Mouse (Mus musculus) adrenal gland, adult 10 weeks (tissue): Measurements from ENCODE around the gene Olfr370. TPM values are rescaled to one million over a fixed set of nuclear protein-coding genes. Genes with fewer than 3 reads are reported as not detected.

Experiments used
- polyA plus RNA-seq: library from polyadenylated mRNA; stranded (reverse); fragments of 350-450 nt; fragmentation: Illumina TruSeq; extraction: RNeasy Lipid Tissue Mini Kit (QIAGEN cat#74804); gene quantifications from one replicate; pipeline ENCODE4 v1.2.3, GENCODE M21; 2014; ENCODE audit warnings: low read depth, low replicate concordance

Olfr370 gene
- polyA plus RNA-seq, result not detected

GRCm38 (mm10) chr8:83535736-83536135, at the start of gene Olfr370:
Gene Olfr370, plus strand, starts transcription at chr8:83535780.

DNA sequence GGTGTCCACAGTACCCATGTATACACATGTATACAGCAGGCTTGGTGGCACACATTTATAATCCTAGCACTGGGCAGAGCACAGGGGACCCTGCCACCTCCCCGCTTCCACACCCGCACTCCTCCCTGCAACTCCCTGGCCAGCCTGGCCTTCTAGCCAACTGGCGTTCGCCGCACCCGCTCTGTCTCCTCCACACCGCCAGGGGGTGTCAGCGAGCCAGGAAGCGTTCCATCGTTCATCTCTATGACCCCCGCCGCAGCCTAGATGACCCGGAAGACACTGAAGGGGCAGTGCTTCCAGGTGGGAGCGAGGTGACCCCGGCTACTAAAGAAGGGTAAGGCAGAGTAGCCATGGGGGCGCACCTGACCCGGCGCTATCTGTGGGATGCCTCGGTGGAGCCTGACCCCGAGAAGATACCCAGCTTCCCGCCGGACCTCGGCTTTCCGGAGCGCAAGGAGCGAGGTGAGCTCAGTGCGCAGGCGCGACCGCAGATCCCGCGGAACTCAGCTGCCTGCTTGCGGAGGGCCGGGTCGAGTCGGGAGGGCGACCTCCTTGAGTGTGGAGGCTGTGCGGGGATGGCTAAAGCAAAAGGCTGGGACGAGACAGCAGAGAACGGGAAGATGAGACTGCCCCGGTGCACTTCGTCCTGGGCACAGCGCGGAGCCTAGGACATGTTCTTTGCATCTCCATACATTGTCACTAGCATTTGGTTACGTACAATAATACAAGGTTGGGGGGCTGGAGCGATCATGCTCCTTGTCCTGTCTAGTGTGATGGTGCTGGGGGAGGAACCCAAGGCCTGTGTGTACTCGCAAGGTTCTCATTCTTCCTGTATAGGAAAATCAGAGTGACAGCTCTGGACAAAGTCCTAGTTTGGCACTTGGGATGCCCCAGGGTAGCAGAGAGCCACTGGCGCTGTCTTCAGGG, 31.2 kb downstream of the Olfr370 start, which contains the start of gene Ndufb7:
Ndufb7 (plus strand) TSS at position 203 of the 927 bp plus-strand sequence.

Other genes with a start within 250 kb of the Olfr370 start
- gene Ucp1, start 245.4 kb upstream of the Olfr370 start, polyA plus RNA-seq, result 400 TPM
- 52.7 TPM for gene Elmod2, start 203.3 kb upstream of the Olfr370 start, polyA plus RNA-seq
- not detected for gene Mgat4d, start 187.3 kb upstream of the Olfr370 start, polyA plus RNA-seq
- gene Clgn, start 145.9 kb upstream of the Olfr370 start, polyA plus RNA-seq, result 0.17 TPM
- gene Scoc, start 77.4 kb upstream of the Olfr370 start, polyA plus RNA-seq, result 441 TPM
- gene Ndufb7, start 30.9 kb downstream of the Olfr370 start, polyA plus RNA-seq, result 0.35 TPM
- 58.4 TPM for gene Tecr, start 72.2 kb downstream of the Olfr370 start, polyA plus RNA-seq
- 28.2 TPM for gene Dnajb1, start 72.4 kb downstream of the Olfr370 start, polyA plus RNA-seq
- gene Gipc1, start 116.9 kb downstream of the Olfr370 start, polyA plus RNA-seq, result not detected
- gene Ptger1, start 130.9 kb downstream of the Olfr370 start, polyA plus RNA-seq, result 0.17 TPM
- gene Pkn1, start 163.4 kb downstream of the Olfr370 start, polyA plus RNA-seq, result 15.2 TPM
- gene Ddx39, start 179.4 kb downstream of the Olfr370 start, polyA plus RNA-seq, result 4.1 TPM
- gene Adgre5, start 205.5 kb downstream of the Olfr370 start, polyA plus RNA-seq, result 6.5 TPM